Mouse (Mus musculus): ENCODE measurements around the gene Arhgap24.

GRCm38 (mm10) chr5:102901176-102901575 is 420.0 kb downstream of the Arhgap24 start:
- no peak for TF ChIP-seq HCFC1 (IDR thresholded peaks at IDR 0.05; ENCODE audit: low read depth, low read length)
- TF ChIP-seq MYC (IDR thresholded peaks at IDR 0.05; ENCODE audit: low read depth, low read length), result no peak
- no peak for TF ChIP-seq POLR2A (IDR thresholded peaks at IDR 0.05; ENCODE audit: low read depth, low read length)
- TF ChIP-seq USF1 (IDR thresholded peaks at IDR 0.05; ENCODE audit: low read depth, low read length), result no peak
- TF ChIP-seq CTCF (conservative IDR thresholded peaks at IDR 0.05 in 1 of 2, IDR thresholded peaks at IDR 0.05 in 1 of 2; ENCODE audit: low read depth in 2 of 2, low read length in 2 of 2), result no peak
- TF ChIP-seq UBTF (IDR thresholded peaks at IDR 0.05; ENCODE audit: low read depth, low read length), result no peak
- TF ChIP-seq MAZ (IDR thresholded peaks at IDR 0.05; ENCODE audit: low read depth, low read length), result no peak
- no peak for TF ChIP-seq IRF4 (IDR thresholded peaks at IDR 0.05; ENCODE audit: low read depth, low read length)
- TF ChIP-seq TBP (conservative IDR thresholded peaks at IDR 0.05; ENCODE audit: low read depth, low read length), result no peak
- TF ChIP-seq JUND (conservative IDR thresholded peaks at IDR 0.05; ENCODE audit: low read depth, low read length), result no peak
- no peak for TF ChIP-seq RAD21 (IDR thresholded peaks at IDR 0.05; ENCODE audit: low read depth, low read length)
- no peak for TF ChIP-seq MAFK (IDR thresholded peaks at IDR 0.05; ENCODE audit: insufficient replicate concordance, low read length)
